Mouse (Mus musculus) MEL (cell line): ENCODE measurements around the gene Strip1.

Experiments used
- CTCF ChIP-seq, 3 experiments: IDR thresholded peaks in 2 of 3; conservative IDR thresholded peaks in 1 of 3; 2 replicates each; pipeline ENCODE4 v1.5.1; 2011 to 2012; ENCODE audit warnings: low read length in 3 of 3, low read depth in 2 of 3, mild to moderate bottlenecking in 2 of 3, improper control_type of control experiment in 1 of 3, inconsistent platforms in 1 of 3, mixed read lengths in 1 of 3, moderate library complexity in 1 of 3; ENCODE audit not compliant: control insufficient read depth in 1 of 3, insufficient read depth in 1 of 3, poor library complexity in 1 of 3, severe bottlenecking in 1 of 3
- EP300 ChIP-seq, 2 experiments: IDR thresholded peaks; 2 replicates each; pipeline ENCODE4 v1.6.1; 2011; ENCODE audit warnings: improper control_type of control experiment in 2 of 2, low read length in 2 of 2, low read depth in 1 of 2, mild to moderate bottlenecking in 1 of 2
- MAFK ChIP-seq: IDR thresholded peaks from 2 replicates; pipeline ENCODE4 v1.6.1; 2011; ENCODE audit warnings: low read depth, mild to moderate bottlenecking, low read length, improper control_type of control experiment, borderline replicate concordance
- MAX ChIP-seq: IDR thresholded peaks from 2 replicates; pipeline ENCODE4 v1.6.1; 2011; ENCODE audit warnings: low read length, improper control_type of control experiment

DNA sequence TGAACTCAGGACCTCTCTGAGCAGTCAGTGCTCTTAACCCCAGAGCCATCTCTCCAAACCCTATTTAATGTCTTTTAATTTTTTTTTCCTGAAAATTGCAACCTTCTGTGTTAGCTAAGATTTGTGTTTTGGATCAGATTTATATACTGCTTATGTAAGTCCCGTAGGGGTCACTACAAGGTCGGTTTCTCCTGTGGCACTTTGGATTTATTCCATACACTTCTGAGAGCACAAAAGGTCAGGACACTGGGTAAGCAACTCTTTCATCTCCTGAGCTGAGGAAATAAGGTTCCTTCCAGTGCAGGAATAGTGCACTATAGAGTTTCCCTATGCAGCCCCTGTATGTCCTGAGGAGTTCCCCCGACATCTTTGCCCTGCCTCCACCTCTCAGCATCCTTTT, 24.0 kb upstream of the Strip1 start:
- no peak for TF ChIP-seq EP300 (IDR thresholded peaks at IDR 0.05; ENCODE audit: low read depth in 1 of 2, low read length in 2 of 2)
- TF ChIP-seq CTCF (IDR thresholded peaks at IDR 0.05 in 2 of 3, conservative IDR thresholded peaks at IDR 0.05 in 1 of 3; ENCODE audit: control insufficient read depth in 1 of 3, insufficient read depth in 1 of 3, low read depth in 2 of 3, low read length in 3 of 3, poor library complexity in 1 of 3, severe bottlenecking in 1 of 3): no peak
- no peak for TF ChIP-seq MAX
- TF ChIP-seq MAFK: no peak
